Mouse (Mus musculus) embryonic facial prominence, embryonic 13.5 days (tissue): ENCODE results near the gene Irak1bp1. TPM values are rescaled to one million over a fixed set of nuclear protein-coding genes. Genes with fewer than 3 reads are reported as not detected.

Experiments
- ATAC-seq: fragments of 200-750 bp; cut with Nextera tagmentation; 2 replicates; pipeline ENCODE4 v1.8.0; 2017; ENCODE audit warnings: low read depth; ENCODE audit not compliant: insufficient number of reproducible peaks, insufficient read depth, low FRiP score, low TSS enrichment
- H3K27ac ChIP-seq: fragments of 300-500 bp; sonication (generic); 2 replicates; pipeline ENCODE4 v1.5.1; 2015; ENCODE audit warnings: moderate library complexity, mild to moderate bottlenecking, inconsistent platforms
- H3K27me3 ChIP-seq: fragments of 300-500 bp; sonication (generic); 2 replicates; pipeline ENCODE4 v1.6.1; 2015; ENCODE audit warnings: mild to moderate bottlenecking, inconsistent platforms
- H3K36me3 ChIP-seq: fragments of 300-500 bp; sonication (generic); 2 replicates; pipeline ENCODE4 v1.6.1; 2015; ENCODE audit warnings: mild to moderate bottlenecking, inconsistent platforms
- H3K4me1 ChIP-seq: fragments of 300-500 bp; sonication (generic); 2 replicates; pipeline ENCODE4 v1.6.1; 2015; ENCODE audit warnings: inconsistent platforms
- H3K4me2 ChIP-seq: fragments of 300-500 bp; sonication (generic); 2 replicates; pipeline ENCODE4 v1.6.1; 2015; ENCODE audit warnings: moderate library complexity, mild to moderate bottlenecking, inconsistent platforms
- H3K4me3 ChIP-seq: fragments of 300-500 bp; sonication (generic); 2 replicates; pipeline ENCODE4 v1.5.1; 2015; ENCODE audit warnings: mild to moderate bottlenecking, inconsistent platforms
- H3K9ac ChIP-seq: fragments of 300-500 bp; sonication (generic); 2 replicates; pipeline ENCODE4 v1.6.1; 2015; ENCODE audit warnings: mild to moderate bottlenecking, inconsistent platforms
- H3K9me3 ChIP-seq: fragments of 300-500 bp; sonication (generic); 2 replicates; pipeline ENCODE4 v1.6.1; 2016; ENCODE audit warnings: inconsistent platforms
- WGBS: fragments of 180-500 bp; shearing (Covaris S2); methylation state at CpG from one replicate; pipeline ENCODE4 v1.1.7; 2015; ENCODE audit warnings: mixed read lengths; 5-methylcytosine and 5-hydroxymethylcytosine counted together
- polyA plus RNA-seq: library from polyadenylated mRNA; unstranded; fragments of >200 nt; fragmentation: Nextera tagmentation; extraction: Ambion mirVana; gene quantifications from 2 replicates; pipeline ENCODE4 v1.2.1, GENCODE M21; 2015

Irak1bp1 gene
- polyA plus RNA-seq, 1 experiment from 2014 or later, result 25.3 TPM

DNA sequence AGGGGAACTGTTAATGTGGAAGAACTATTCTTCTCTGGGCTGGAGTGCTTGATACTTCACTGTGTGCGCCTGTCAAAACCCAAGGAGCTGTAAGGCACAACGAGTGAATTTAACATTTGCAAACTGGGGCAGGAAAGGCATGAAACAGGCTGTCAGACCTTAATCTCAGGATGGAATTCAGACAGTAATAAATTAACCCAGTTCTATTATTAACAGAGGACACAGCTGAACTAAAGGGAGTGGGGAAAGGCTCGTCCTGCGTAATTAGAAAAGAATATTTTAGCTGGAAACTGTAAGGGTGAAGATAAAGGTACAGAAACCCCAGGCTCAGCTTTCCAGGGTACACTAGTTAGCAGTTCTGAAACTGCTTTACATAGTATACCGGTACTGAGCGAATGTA, 6.6 kb downstream of the Irak1bp1 start:
- no peak overlapping the region for H3K4me2 ChIP-seq
- 87% methylated on average over 6 of the region's 6 CpGs for WGBS

DNA sequence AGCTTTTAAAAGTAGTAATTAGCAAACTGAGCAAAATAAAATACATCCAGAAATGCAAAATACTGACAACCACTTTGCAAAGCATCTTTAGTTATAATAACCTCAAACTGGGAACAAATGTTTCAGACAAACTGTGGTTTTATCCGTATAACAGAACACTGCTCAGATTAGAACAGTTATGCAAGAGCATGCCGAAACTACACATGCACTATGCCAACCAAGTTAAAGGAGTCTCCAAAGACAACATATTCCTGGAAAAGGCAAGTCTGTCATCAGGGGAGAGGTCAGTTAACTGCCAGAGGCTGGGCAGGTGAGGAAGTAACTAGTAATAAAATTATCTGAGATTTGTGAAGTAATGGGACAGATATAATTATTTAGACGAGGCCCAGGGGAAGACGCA, 13.3 kb downstream of the Irak1bp1 start:
- Histone ChIP-seq H3K9me3 (no peaks in the 10 kb centered on the region), H3K9ac (no peak overlapping the region), H3K4me2 (no peak overlapping the region), H3K36me3 (peaks cover 34% of the 10 kb centered on the region), H3K4me1 (no peaks in the 10 kb centered on the region), H3K27me3 (no peaks in the 10 kb centered on the region), H3K4me3 (no peak overlapping the region), H3K27ac (no peak overlapping the region)
- no peak for ATAC-seq
- WGBS, result 77% methylated on average over 4 of the region's 4 CpGs

More for the DNA sequence above, 6.6 kb downstream of the Irak1bp1 start:
- Histone ChIP-seq H3K27me3 (no peaks in the 10 kb centered on the region), H3K27ac (no peak overlapping the region), H3K9me3 (no peaks in the 10 kb centered on the region), H3K9ac (no peak overlapping the region), H3K4me3 (no peak overlapping the region), H3K4me1 (peaks cover 5% of the 10 kb centered on the region; the same call in 1 of the 2 replicates), H3K36me3 (peaks cover 17% of the 10 kb centered on the region)
- no peak for ATAC-seq

DNA sequence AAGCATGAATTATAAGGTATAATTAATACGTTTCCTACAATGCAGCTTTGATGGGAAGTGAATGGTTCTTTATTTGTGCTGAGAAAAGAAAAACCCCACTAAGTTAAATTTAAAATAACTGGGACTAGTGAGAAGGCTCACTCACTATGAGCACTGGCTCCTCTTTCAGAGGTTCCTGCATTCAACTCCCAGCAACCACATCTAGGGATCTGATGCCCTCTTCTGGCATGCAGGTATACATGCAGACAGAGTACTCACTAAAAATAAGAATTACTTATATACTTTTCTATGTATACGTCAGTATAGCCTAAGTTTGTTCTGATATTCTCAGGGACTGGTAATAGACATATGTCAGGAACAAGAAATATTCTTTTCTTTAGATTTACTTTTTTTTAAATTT, 24.7 kb downstream of the Irak1bp1 start:
- ATAC-seq, result no peak
- no peaks in the 10 kb centered on the region for H3K4me1 ChIP-seq
- WGBS, result 48% methylated on average over 2 of the region's 2 CpGs
- H3K9ac ChIP-seq, result no peak overlapping the region
- H3K4me2 ChIP-seq, result no peak overlapping the region
- 0 out of 2 replicates have a peak, but pooled peaks cover under 1% of the 10 kb centered on the region for H3K36me3 ChIP-seq
- no peak overlapping the region for H3K27ac ChIP-seq
- H3K4me3 ChIP-seq, result no peak overlapping the region
- H3K27me3 ChIP-seq, result no peaks in the 10 kb centered on the region
- no peaks in the 10 kb centered on the region for H3K9me3 ChIP-seq

DNA sequence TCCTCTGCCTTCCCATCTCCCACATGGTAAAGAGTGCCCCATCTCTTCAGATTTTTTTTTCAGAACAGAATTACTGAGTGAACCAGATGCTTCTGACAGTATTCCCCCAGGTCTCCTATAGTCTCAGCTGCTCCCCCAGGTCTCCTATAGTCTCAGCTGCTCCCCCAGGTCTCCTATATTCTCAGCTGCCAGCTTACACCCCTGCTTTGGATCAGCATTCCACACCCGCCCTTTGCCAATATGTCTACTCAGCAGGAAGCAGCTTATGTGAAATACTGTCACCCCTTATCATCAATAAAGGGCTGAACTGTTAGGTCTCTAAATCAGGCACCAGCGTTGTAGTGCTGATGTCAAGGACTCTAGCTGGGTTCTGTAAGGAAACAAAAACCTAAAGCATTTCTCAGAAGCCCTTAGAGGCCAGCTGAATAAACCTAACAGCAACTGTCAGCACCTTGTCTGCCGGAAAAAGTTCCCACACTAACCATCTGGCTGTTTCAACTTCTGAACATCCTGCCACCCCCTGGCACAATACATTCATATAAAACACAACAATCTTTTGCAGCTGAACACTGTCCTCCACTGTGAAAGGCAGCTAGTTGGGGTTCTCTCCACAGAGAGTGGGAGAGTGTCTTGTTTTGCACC, 25.8 kb downstream of the Irak1bp1 start:
- no peak for ATAC-seq
- H3K27me3 ChIP-seq, result no peaks in the 10 kb centered on the region
- H3K9me3 ChIP-seq, result no peaks in the 10 kb centered on the region
- no peak overlapping the region for H3K9ac ChIP-seq
- H3K4me1 ChIP-seq, result no peaks in the 10 kb centered on the region
- WGBS, result 47% methylated on average over 3 of the region's 3 CpGs
- H3K4me3 ChIP-seq, result no peak overlapping the region
- no peaks in the 10 kb centered on the region for H3K36me3 ChIP-seq
- no peak overlapping the region for H3K27ac ChIP-seq
- no peak overlapping the region for H3K4me2 ChIP-seq

DNA sequence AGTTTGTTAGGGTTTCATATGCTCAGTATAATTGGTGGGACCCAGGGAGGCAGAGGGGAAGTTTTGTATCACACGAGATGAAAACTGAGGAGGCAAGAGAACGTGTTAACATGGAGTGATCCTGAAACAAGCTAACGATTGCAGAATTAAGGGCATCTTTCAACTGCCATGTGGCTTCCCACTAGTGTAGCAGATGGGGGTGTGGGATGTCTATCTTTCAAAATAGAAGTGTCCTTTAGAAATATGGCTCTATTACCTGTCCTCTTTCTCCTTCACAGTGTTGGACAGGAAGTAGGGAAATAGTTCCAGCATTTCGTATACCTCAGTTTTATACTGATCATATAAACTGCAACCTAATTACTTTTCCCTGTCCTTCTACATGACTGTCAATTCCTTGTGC, 26.9 kb downstream of the Irak1bp1 start:
- no peak overlapping the region for H3K9ac ChIP-seq
- no peaks in the 10 kb centered on the region for H3K36me3 ChIP-seq
- 77% methylated on average over 4 of the region's 4 CpGs for WGBS
- ATAC-seq, result no peak
- no peaks in the 10 kb centered on the region for H3K4me1 ChIP-seq
- H3K27ac ChIP-seq, result no peak overlapping the region
- H3K4me3 ChIP-seq, result no peak overlapping the region
- no peaks in the 10 kb centered on the region for H3K27me3 ChIP-seq
- no peaks in the 10 kb centered on the region for H3K9me3 ChIP-seq
- no peak overlapping the region for H3K4me2 ChIP-seq

DNA sequence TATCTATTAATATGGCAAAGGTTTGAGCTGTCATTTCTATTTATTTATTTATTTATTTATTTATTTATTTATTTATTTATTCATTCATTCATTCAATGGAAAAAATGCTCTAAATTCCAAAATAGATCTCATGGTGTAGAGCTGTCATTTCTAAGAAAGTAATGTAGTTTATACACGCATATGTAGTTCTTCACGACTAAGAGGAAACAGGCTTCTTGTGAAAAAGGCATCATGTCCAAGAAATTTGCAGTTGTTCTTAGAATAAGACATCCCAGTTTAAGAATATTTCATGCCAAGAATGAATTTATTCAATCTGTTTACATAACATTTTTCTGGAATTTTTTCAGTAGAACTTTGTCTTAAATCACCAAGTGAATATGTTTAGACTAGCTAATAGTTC, 31.5 kb downstream of the Irak1bp1 start:
- H3K9ac ChIP-seq, result no peak overlapping the region
- no peak overlapping the region for H3K27ac ChIP-seq
- H3K36me3 ChIP-seq, result no peaks in the 10 kb centered on the region
- no peaks in the 10 kb centered on the region for H3K9me3 ChIP-seq
- WGBS, result 74% methylated on average over 2 of the region's 2 CpGs
- no peaks in the 10 kb centered on the region for H3K4me1 ChIP-seq
- H3K4me3 ChIP-seq, result no peak overlapping the region
- H3K4me2 ChIP-seq, result no peak overlapping the region
- H3K27me3 ChIP-seq, result no peaks in the 10 kb centered on the region
- no peak for ATAC-seq

DNA sequence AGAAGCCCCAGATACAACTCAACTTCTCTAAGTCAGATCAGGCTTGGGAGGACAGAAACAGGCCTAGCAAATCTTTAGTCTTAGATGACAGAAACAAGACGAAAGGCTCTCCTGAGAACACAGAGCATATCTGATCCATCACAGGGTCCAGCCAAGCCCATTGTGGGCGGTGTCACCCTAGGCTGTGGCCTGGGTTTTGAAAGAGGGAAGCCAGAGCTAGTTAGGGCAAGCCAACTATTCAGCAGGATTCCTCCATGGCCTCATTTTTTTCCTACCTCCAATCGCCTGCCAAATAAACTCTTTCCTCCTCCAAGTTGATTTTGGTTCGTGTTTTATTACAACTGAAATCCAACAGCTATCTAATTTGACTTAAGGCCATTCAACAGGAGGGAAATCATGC, 32.0 kb downstream of the Irak1bp1 start:
- no peak overlapping the region for H3K27ac ChIP-seq
- H3K4me1 ChIP-seq, result no peaks in the 10 kb centered on the region
- no peak overlapping the region for H3K9ac ChIP-seq
- no peak overlapping the region for H3K4me2 ChIP-seq
- no peaks in the 10 kb centered on the region for H3K27me3 ChIP-seq
- no peak for ATAC-seq
- 75% methylated on average over 4 of the region's 4 CpGs for WGBS
- H3K9me3 ChIP-seq, result no peaks in the 10 kb centered on the region
- H3K36me3 ChIP-seq, result no peaks in the 10 kb centered on the region
- no peak overlapping the region for H3K4me3 ChIP-seq

DNA sequence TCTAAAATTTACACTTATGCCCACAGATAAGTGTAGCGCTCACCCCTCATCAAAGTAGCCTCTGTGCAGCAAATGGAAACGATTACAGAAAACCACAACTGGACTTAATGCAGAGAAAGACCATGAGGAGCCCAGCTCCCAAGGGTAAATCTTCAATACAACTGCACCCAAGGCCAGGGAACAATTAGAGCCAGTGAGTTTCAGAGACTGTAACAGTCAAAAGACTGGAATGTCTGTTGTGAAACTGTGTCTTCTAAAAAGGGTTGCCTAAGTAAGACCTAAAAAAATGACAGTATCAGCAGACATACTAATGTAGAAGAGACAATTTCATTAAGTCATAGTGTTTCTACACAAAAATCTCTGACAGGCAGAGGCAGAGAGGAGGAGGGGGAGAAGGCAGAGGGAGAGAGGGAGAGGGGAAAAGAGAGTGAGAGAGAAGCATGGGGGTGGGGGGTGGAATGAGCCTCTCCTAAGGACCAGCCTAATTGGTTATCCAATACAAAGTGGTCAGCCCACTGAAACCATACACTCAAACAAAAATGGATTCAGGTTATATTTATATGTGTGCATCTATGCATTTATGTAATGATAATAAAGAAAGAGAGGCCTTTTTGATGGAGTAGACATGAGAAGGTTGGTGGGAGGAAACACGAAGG, 32.6 kb downstream of the Irak1bp1 start:
- Histone ChIP-seq H3K9me3 (no peaks in the 10 kb centered on the region), H3K36me3 (no peaks in the 10 kb centered on the region), H3K27ac (no peak overlapping the region), H3K4me1 (no peaks in the 10 kb centered on the region), H3K4me2 (no peak overlapping the region), H3K4me3 (no peak overlapping the region), H3K27me3 (no peaks in the 10 kb centered on the region), H3K9ac (no peak overlapping the region)
- WGBS, result 74% methylated on average over 3 of the region's 3 CpGs
- ATAC-seq, result no peak

DNA sequence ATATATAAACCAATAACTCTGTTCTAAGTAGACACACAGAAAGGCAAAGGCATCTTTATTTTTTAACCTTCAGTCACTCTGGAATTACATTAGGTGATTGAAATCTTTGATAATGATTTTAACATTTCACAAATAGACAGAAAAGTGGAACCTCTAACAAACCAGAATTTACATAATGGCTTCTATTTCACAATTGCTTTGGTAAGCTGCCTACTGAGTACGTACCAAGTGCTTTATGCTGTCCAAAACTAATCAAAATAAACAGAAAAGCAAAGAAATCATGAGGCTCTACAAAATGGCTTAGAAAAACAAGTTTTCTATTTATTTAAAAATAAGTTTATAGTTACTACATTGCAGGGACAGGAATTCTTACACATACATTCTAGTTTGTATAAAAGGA, 36.8 kb downstream of the Irak1bp1 start:
- Histone ChIP-seq H3K27me3 (no peaks in the 10 kb centered on the region), H3K4me2 (no peak overlapping the region), H3K4me1 (no peaks in the 10 kb centered on the region), H3K9ac (no peak overlapping the region), H3K36me3 (peaks cover 7% of the 10 kb centered on the region), H3K4me3 (no peak overlapping the region), H3K9me3 (no peaks in the 10 kb centered on the region), H3K27ac (no peak overlapping the region)
- WGBS, result 94% methylated on average over 1 of the region's 1 CpGs
- no peak for ATAC-seq

DNA sequence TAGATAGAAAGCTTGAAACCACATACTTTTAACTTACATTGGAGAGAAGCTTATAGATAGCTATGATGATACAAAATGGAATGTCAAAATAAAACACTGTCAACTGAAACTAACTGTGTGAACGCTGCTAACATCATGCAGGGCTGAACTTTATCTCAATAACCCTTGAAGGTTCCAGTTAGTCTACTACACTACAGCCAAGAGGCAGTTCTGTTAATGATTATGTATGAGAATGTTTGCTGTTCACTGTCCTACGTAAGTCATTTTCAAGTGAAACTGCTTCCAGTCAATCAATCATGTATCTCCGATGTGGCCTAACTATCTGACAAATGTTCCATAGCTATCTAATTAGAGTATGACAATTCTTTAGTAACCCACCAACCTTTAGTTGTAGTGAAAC, 38.4 kb downstream of the Irak1bp1 start:
- Histone ChIP-seq H3K27ac (no peak overlapping the region), H3K27me3 (no peaks in the 10 kb centered on the region), H3K4me3 (no peak overlapping the region), H3K4me2 (no peak overlapping the region), H3K4me1 (no peaks in the 10 kb centered on the region), H3K36me3 (peaks cover 15% of the 10 kb centered on the region), H3K9ac (no peak overlapping the region), H3K9me3 (no peaks in the 10 kb centered on the region)
- WGBS, result 77% methylated on average over 3 of the region's 3 CpGs
- no peak for ATAC-seq

DNA sequence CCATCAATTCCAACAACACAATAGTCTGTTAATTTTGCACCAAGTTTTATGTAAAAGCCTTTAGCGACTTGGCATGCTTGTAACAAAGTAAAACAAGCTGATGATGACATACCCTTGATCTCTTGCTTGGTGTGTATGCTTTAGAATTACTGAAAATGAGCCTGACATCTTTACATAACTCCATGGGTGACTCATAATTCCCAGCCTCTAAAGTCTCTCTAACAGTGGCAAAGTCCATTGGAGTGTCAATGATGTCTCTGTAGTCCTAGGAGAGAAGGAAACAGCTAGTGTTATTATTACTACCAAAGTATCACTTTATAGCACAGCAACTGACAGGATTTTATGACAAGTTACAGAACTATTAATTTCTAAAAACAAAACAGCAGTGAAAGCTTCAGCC, 47.7 kb downstream of the Irak1bp1 start:
- no peak overlapping the region for H3K4me3 ChIP-seq
- no peak overlapping the region for H3K27ac ChIP-seq
- no peak for ATAC-seq
- peaks cover 61% of the 10 kb centered on the region for H3K36me3 ChIP-seq
- H3K4me2 ChIP-seq, result no peak overlapping the region
- H3K27me3 ChIP-seq, result no peaks in the 10 kb centered on the region
- H3K4me1 ChIP-seq, result no peaks in the 10 kb centered on the region
- H3K9me3 ChIP-seq, result no peaks in the 10 kb centered on the region
- no peak overlapping the region for H3K9ac ChIP-seq
- 95% methylated on average over 1 of the region's 1 CpGs for WGBS

DNA sequence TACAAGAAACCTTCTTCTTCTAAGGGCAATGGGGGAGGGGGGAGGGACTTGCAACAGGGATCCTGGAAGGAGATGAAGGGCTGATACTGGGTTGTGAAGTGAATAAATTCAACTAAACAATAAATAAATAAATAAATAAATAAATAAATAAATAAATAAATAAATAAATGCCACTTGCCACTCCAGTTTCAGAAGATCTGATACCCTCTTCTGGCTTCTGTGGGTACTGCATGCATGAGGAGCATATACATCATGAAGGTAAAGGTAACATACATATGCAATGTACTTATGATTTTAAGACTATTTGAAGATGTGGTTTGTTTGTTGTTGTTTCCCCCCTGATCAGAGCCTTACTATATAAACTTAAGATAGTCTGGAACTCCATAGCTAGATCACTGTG, 54.8 kb downstream of the Irak1bp1 start:
- Histone ChIP-seq H3K4me2 (no peak overlapping the region), H3K9ac (no peak overlapping the region), H3K9me3 (no peaks in the 10 kb centered on the region), H3K27ac (no peak overlapping the region), H3K36me3 (peaks cover 57% of the 10 kb centered on the region), H3K4me1 (no peaks in the 10 kb centered on the region), H3K4me3 (no peak overlapping the region), H3K27me3 (no peaks in the 10 kb centered on the region)
- ATAC-seq, result no peak
